Mouse (Mus musculus) stomach, embryonic 15.5 days (tissue): ENCODE measurements at regions not wholly inside any gene's neighbourhood (a gene's known extent, or its start where the extent isn't known, plus 50 kb on each side); places are given as distances from the start of the nearest gene placed in this dataset.

Experiments used
- ATAC-seq: fragments of 200-750 bp; cut with Nextera tagmentation; 2 replicates; pipeline ENCODE4 v1.8.0; 2017; ENCODE audit warnings: low read depth, moderate number of reproducible peaks, moderate TSS enrichment; ENCODE audit not compliant: insufficient read depth, low FRiP score
- H3K27ac ChIP-seq: fragments of 300-500 bp; sonication (generic); 2 replicates; pipeline ENCODE4 v1.5.1; 2015; ENCODE audit warnings: mild to moderate bottlenecking, inconsistent platforms
- H3K27me3 ChIP-seq: fragments of 300-500 bp; sonication (generic); replicated peaks from 2 replicates; pipeline ENCODE4 v1.6.1; 2015; ENCODE audit warnings: inconsistent platforms
- H3K36me3 ChIP-seq: fragments of 300-500 bp; sonication (generic); 2 replicates; pipeline ENCODE4 v1.6.1; 2015; ENCODE audit warnings: inconsistent platforms
- H3K4me1 ChIP-seq: fragments of 300-500 bp; sonication (generic); 2 replicates; pipeline ENCODE4 v1.6.1; 2015; ENCODE audit warnings: inconsistent platforms
- H3K4me2 ChIP-seq: fragments of 300-500 bp; sonication (generic); 2 replicates; pipeline ENCODE4 v1.6.1; 2015; ENCODE audit warnings: mild to moderate bottlenecking, inconsistent platforms
- H3K4me3 ChIP-seq: fragments of 300-500 bp; sonication (generic); replicated peaks from 2 replicates; pipeline ENCODE4 v1.5.1; 2015; ENCODE audit warnings: inconsistent platforms
- H3K9ac ChIP-seq: fragments of 300-500 bp; sonication (generic); 2 replicates; pipeline ENCODE4 v1.6.1; 2015; ENCODE audit warnings: inconsistent platforms
- H3K9me3 ChIP-seq: fragments of 300-500 bp; sonication (generic); 2 replicates; pipeline ENCODE4 v1.6.1; 2016; ENCODE audit warnings: inconsistent platforms
- WGBS: fragments of 180-500 bp; shearing (Covaris S2); methylation state at CpG from one replicate; pipeline ENCODE4 v1.1.7; 2015; 5-methylcytosine and 5-hydroxymethylcytosine counted together

DNA sequence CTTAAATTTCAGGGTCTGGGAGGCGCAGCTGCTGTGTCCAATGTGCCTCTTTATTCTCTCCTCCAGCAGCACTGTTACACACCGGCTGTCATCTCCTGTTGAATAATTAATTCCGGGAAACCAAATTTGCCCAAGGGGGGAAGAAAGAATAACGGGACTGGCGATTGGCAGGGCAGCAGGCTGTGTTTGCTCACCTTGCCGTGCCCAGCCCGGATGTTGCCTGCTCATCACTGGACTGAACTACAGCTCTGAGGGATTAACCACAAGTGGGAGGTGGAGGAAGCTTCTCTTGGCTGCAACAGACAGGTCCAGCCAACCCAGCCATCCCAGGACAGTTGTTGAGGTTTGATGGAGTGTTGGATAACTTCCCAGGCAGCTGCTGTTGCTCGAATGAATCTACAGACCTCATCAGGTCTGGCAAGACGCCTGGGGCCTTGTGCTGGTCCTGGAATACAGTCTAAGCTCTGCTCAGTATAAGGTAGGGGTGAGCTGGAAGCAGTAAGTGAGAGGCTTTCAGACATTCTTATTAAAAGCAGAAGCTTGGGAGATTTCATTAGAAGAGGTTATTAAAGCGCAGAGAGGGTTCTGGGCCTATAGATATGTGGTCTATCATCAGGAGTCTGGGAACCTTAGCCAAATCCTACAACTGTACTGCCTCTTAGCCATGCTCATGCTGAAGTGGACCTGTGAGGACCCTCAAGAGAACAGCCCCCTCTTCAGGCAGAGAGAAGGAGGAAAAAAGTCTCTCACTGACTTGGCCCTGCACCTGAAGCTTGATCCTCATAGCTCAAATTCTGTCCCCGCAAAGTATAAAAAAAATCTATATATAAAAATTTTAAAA is 291.8 kb downstream of the Il20rb start:
- H3K27ac ChIP-seq: no peak overlapping the region
- H3K9ac ChIP-seq: no peak overlapping the region
- ATAC-seq: peak; percentile 68; the same call in 1 of the 2 replicates
- no peaks in the 10 kb centered on the region for H3K36me3 ChIP-seq
- 0 out of 2 replicates have a peak, but pooled peaks cover 2% of the 10 kb centered on the region for H3K4me1 ChIP-seq
- H3K27me3 ChIP-seq: no peaks in the 10 kb centered on the region
- no peak overlapping the region for H3K4me3 ChIP-seq
- 55% methylated on average over 11 of the region's 11 CpGs for WGBS
- no peaks in the 10 kb centered on the region for H3K9me3 ChIP-seq
- H3K4me2 ChIP-seq: no peak overlapping the region

DNA sequence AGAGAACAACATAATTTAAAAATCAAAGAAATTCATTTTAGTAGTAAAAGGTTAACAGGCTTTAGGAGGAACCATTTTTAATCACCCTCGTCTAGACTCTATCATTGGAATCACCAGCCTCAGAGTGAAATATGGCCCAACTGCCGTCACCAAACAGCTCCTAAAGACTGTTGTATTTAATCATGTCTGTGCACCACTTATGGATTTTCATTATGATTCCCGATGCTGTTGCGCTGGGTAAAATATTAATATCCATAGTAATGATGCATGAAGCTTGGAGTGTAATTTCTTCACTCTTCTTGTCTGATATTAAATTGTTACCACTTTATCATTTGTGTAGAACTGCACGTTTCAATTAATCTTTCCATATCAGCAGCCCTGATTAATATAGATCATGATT is 292.4 kb downstream of the Il20rb start:
- ATAC-seq: no peak
- 68% methylated on average over 5 of the region's 5 CpGs for WGBS
- Histone ChIP-seq H3K9me3 (no peaks in the 10 kb centered on the region), H3K27ac (no peak overlapping the region), H3K4me1 (0 out of 2 replicates have a peak, but pooled peaks cover 2% of the 10 kb centered on the region), H3K36me3 (no peaks in the 10 kb centered on the region), H3K9ac (no peak overlapping the region), H3K27me3 (no peaks in the 10 kb centered on the region), H3K4me2 (no peak overlapping the region), H3K4me3 (no peak overlapping the region)

DNA sequence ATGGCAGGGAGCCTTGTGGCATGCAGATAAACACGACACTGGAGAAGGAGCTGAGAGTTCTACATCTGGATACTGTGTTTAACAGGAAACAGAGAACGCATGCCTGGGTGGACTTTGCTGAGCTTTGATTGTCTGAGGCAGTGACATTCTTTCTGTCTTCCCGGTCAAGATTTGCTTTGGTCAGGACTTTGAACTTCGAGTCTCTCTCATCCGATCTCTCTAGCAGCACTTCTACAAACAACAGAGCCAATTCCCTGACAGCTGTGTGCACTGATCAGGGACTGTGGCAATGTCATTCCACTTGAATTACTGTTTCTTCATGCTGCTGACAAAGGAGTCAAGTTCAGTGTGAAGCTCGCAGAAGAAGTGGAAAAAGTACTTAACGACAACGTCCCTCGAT is 302.5 kb downstream of the Il20rb start:
- 53% methylated on average over 9 of the region's 9 CpGs for WGBS

DNA sequence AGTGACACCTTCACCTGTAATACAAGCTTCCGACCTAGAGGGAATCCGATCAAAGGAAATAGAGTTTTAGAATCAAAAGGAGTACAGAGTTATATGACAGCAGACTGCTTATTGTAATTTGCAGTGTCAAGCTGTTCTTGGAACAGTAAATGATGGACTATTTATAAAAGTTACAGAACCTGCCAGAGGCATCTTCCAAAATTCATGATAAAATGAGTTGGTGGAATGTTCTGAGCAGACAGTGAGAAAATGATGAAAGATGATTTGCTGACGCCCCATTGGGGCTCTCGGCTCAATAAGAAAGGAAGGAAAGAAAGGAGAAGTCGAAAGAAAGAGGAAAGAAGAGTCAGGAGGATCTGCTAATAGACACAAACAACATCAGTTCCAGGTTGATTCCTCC is 300.3 kb upstream of the Sox14 start:
- no peak for ATAC-seq
- Histone ChIP-seq H3K4me3 (no peak overlapping the region), H3K9ac (no peak overlapping the region), H3K27me3 (no peaks in the 10 kb centered on the region), H3K36me3 (no peaks in the 10 kb centered on the region), H3K9me3 (no peaks in the 10 kb centered on the region), H3K27ac (no peak overlapping the region), H3K4me1 (no peaks in the 10 kb centered on the region), H3K4me2 (no peak overlapping the region)
- 82% methylated on average over 5 of the region's 5 CpGs for WGBS

More for the DNA sequence above, 302.5 kb downstream of the Il20rb start:
- Histone ChIP-seq H3K36me3 (no peaks in the 10 kb centered on the region), H3K4me1 (no peaks in the 10 kb centered on the region), H3K27me3 (no peaks in the 10 kb centered on the region), H3K4me2 (no peak overlapping the region), H3K4me3 (no peak overlapping the region), H3K27ac (no peak overlapping the region), H3K9me3 (no peaks in the 10 kb centered on the region), H3K9ac (no peak overlapping the region)
- ATAC-seq: no peak

DNA sequence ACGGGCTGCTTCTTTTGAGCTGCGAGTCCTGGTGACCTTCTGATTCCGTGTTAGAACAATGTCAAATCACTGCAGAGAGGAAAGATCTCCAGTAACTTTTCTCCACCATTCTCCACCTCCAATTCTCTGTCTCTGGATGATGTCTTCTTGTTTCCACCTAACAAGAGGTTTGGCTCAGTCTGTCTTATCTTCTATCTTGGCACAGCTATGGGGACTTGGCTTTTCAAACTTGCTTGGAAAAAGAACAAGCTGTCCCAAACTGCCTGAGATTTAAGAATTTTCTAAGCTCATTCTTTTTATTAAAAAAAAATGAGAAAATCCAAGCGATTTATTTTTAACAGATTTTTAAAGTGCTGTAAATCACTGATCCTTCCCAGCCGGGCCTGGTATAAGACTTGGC is 290.3 kb upstream of the Sox14 start:
- 77% methylated on average over 5 of the region's 5 CpGs for WGBS
- ATAC-seq: no peak
- Histone ChIP-seq H3K27me3 (no peaks in the 10 kb centered on the region), H3K36me3 (no peaks in the 10 kb centered on the region), H3K4me3 (no peak overlapping the region), H3K4me1 (no peaks in the 10 kb centered on the region), H3K27ac (no peak overlapping the region), H3K9me3 (no peaks in the 10 kb centered on the region), H3K9ac (no peak overlapping the region), H3K4me2 (no peak overlapping the region)

DNA sequence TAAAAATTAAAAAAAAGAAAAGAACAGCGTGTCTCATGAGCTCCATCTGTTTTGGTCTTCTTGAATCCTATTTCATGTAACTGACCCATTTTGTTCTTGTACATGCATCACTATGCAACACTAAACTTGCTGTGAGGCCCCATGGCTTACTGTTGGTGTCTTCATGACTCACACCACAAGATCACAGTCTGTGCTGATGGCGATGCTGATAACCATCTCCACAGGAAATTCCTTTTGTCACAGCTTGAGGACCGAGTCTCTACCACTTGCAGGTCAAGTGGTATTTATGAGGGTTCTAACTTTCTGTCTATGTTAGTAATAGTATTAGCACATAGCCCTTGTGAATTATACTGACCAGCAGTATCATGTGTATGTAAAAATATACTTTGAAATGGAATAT is 286.0 kb upstream of the Sox14 start:
- WGBS: 65% methylated on average over 3 of the region's 3 CpGs
- no peak overlapping the region for H3K4me3 ChIP-seq
- H3K9me3 ChIP-seq: no peaks in the 10 kb centered on the region
- H3K27ac ChIP-seq: no peak overlapping the region
- no peaks in the 10 kb centered on the region for H3K36me3 ChIP-seq
- H3K27me3 ChIP-seq: no peaks in the 10 kb centered on the region
- no peaks in the 10 kb centered on the region for H3K4me1 ChIP-seq
- ATAC-seq: no peak
- no peak overlapping the region for H3K4me2 ChIP-seq
- no peak overlapping the region for H3K9ac ChIP-seq
